Mouse (Mus musculus) R1 (cell line): ENCODE data around the gene Ebp.

Source experiments
- DNase-seq: peaks from one replicate; pipeline ENCODE4 v3.0.0-alpha.2; 2018; ENCODE audit warnings: low read depth, low spot score

The Ebp gene

GRCm38 (mm10) chrX:8192126-8192639 is 1.1 kb downstream of the Ebp start:
- peak; percentile 39 for DNase-seq

DNA sequence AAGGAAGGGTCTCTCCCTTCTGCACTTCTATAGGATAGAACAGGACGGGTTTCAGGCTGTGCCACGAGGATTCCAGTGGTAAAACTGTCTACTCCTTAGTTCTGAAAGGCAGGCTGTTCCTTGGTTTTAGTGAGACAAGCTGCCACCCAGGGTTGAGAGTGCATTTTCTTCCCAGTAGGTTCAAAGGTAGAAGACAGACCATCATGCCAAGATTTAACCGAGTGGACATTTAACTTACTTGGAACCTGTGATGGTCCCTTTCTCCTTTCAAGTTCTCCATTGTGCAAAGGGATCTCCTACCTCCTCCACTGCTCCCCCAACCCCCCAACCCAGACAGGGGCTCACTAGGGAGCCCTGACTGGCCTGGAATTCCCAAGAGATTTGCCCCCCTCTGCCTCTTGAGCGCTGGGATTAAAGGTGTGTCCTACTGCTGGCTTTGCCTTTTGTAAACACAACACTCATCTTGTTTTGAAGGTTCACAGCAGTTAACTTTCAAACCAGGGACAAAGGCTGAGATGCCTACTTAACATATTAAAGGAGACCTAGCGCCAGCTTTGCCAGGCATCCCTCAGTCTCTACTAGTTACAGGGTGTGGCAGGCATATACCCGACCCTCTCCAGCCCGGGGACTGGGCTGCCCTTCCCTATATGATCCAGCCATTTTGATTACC is 10.3 kb downstream of the Ebp start:
- peak; percentile 88 for DNase-seq

- no peak for DNase-seq
Measured at GRCm38 (mm10) chrX:8179646-8180045, 13.7 kb downstream of the Ebp start.

GRCm38 (mm10) chrX:8178871-8179270 is 14.4 kb downstream of the Ebp start:
- DNase-seq = no peak

GRCm38 (mm10) chrX:8175504-8176385 is 17.6 kb downstream of the Ebp start, which contains the start of gene Tbc1d25:
Gene Tbc1d25 (minus strand): TSS chrX:8176181.
- DNase-seq = peak; percentile 93

DNA sequence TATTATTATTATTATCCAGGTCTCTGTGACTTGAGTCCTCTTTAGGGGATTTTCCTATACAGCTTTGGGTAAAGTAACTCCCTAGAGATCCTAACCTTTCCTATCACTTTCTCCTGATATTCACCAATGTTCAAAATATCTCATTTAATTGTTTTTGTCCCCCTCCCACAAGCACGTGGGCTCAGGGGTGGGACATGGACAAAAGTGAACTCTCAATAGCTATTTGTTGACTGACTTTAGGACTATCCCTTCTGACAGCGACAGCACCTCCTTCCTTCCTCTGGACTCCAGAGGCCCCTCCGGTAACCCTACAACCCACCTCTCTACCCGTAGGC is 18.2 kb downstream of the Ebp start:
- no peak for DNase-seq

- DNase-seq = peak; percentile 85
Measured at GRCm38 (mm10) chrX:8167716-8168647, 25.3 kb downstream of the Ebp start.

GRCm38 (mm10) chrX:8164471-8164870 is 28.8 kb downstream of the Ebp start:
- no peak for DNase-seq

- DNase-seq = no peak
Measured at GRCm38 (mm10) chrX:8163076-8163475, 30.2 kb downstream of the Ebp start.

DNA sequence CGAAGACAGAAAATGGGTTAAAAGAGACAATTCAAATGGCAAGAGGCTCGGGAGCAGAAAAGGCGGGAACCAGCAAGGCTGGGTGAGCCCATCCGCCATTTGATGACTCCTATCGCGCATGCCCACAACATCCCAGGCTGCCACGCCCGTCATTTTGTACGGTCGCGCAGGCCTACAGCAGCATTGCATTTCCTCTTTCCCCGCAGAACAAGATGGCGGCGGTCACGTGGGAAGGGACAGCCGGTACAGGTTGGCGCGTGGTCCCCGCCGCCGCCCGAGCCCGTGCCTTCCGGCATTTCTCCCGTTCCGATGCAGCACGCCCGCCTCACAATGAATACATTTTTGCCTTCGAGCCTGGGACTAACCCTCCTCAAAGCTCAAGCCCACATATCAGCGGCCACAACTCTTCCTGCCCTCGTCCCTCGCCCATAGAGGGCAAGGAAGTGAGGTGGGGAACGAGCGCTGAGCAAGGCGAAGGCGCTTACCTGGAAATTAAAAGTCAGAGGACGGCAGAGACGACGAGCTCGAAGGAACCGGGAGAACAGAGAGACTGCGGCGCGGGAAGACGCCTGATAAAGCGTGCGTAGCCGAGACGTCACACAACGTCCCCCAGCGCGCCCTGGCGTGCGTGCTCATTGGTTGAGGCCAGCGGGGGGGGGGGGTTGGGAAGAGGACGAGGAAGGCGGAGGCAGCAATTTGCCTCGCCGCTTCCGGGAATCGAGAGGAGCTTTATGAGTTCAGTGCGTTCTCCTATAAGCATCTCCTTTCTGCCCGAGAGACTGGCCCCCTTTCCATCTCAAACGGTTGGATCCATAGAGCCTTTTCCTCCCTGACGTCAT is 47.9 kb downstream of the Ebp start, which contains the start of gene Rbm3:
Gene Rbm3 (minus strand): TSS at position 728 of the 839 bp plus-strand sequence.
- DNase-seq = peak; percentile 92

GRCm38 (mm10) chrX:8143750-8144149 is 49.6 kb downstream of the Ebp start:
- no peak for DNase-seq

DNA sequence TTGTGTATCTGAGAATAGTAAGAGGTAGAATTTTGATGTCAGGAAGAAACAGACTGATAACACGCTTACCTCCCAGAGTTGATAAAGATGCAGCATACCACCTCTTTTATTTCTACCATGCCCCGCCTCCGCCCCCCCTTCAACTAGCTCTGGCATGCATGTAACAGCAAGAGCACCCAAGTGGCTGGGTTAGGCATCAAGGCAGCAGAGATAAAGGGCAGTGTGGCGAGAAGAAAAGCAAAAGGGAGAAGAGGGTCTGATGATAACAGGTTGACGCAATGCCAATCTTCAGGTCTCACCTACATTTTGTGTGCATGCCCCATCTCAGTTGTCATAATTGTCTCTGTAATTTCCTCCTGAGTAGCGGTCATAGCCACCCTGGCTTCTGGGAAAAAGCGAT is 50.4 kb downstream of the Ebp start:
- no peak for DNase-seq

DNA sequence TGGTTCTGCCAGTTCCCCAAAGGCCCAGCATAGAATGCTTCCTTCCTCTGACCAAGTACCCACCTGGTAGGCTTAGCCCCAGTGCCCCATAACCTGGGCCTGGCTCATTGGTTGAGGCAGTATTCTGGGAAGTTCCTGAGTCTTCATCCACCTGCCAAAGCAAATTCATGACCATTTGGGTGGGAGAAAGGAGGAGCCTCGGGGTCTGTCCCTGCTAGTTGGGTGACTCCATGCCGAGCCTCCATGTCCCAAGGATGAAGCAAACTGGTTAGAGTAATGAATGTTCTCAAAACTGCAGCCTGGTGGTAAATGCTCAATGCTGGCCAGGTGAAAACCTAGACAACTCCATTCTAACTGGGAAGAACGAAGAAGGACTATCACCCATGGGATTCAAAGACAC is 52.3 kb downstream of the Ebp start:
- DNase-seq = no peak

DNA sequence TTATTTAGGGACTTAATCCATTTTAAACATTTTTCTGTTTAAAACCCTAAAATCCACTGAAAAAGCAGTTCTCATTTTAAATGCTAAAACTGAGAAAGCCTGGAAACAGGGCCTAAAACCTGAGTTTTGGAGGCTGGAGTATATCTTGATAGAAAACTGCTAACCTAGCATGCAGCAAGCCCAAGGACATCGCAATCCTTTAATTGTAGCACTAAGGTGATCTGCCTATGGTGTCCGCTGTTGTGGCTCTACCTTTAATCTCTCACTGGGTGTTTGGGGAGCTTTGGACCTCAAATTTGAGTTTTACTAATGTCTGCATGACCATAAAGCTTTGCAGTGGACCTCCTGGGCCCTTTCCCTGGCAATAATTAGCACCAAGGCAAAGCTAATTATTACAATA is 52.9 kb downstream of the Ebp start:
- DNase-seq = no peak

GRCm38 (mm10) chrX:8139480-8139879 is 53.8 kb downstream of the Ebp start:
- no peak for DNase-seq

DNA sequence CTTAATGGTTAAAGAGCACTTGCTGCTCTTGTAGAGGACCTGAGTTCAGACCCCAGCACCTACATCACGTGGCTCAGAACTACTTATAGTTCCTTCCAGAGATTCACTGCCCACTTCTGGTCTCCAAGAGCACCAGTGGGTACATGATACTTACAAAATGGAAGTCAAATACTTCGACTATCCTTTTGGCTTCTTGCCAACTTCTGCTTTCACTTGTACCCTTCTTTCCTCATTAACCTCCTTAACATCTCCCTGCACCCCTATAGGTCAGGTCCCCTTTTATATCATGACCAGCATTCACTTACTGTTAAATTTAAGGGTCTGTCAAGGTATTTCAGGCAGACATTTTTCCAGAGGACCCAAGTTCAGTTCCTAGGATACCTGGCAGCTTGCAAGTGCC is 57.4 kb downstream of the Ebp start:
- no peak for DNase-seq
